Mouse (Mus musculus) lung, postnatal 0 days (tissue): ENCODE results near the gene Rab20.

ENCODE experiments used
- CTCF ChIP-seq: IDR thresholded peaks from 2 replicates; pipeline ENCODE4 v1.5.1; 2016; ENCODE audit warnings: antibody characterized with exemption, mild to moderate bottlenecking
- EP300 ChIP-seq: IDR thresholded peaks from 2 replicates; pipeline ENCODE4 v1.6.1; 2016; ENCODE audit warnings: antibody characterized with exemption, mild to moderate bottlenecking, control low read depth

GRCm38 (mm10) chr8:11481876-11482275 lies 3.4 kb upstream of the Rab20 start:
- TF ChIP-seq CTCF (no peak), EP300 (no peak)
